In genomic region chr14:117012969-117013368, GRCm38 (mm10) we compare ENCODE assay signal across 19 mouse cellular contexts.
DNase-seq lines count a peak whose midpoint lies in the region; ATAC-seq lines count a peak whose summit lies in the region.
"Had no signal": no experiment of that assay in that cellular context is flagged by ENCODE, and none has a peak within 500 bp of the region (broad histone marks: within the 10 kb centered on the region; RNA-seq: fewer than 3 reads in every experiment).

No protein-coding gene starts in this region.

- ATAC-seq in neural tube, embryonic 12.5 days (ENCODE audit: low FRiP score, low read depth) = 0 out of 2 replicates have a peak, but pooled peaks have one; percentile 21
- ATAC-seq in forebrain, embryonic 15.5 days (replicated peaks) = peak; percentile 88
- ATAC-seq: inflammation-experienced regulatory T-cells, adult 6 months; midbrain, embryonic 15.5 days had no signal

- no peaks in the 10 kb centered on the region for H3K36me3 ChIP-seq in neural tube, embryonic 12.5 days
- no peaks in the 10 kb centered on the region for H3K36me3 ChIP-seq in forebrain, embryonic 15.5 days
- H3K36me3 ChIP-seq: liver, embryonic 15.5 days; midbrain, embryonic 15.5 days had no signal

- H3K4me2 ChIP-seq in neural tube, embryonic 12.5 days (replicated peaks) = no peak overlapping the region
- no peak overlapping the region for H3K4me2 ChIP-seq in forebrain, embryonic 15.5 days (replicated peaks)
- H3K4me2 ChIP-seq: liver, embryonic 15.5 days; midbrain, embryonic 15.5 days had no signal

- WGBS in neural tube, embryonic 12.5 days = 29% methylated on average over 1 of the region's 1 CpGs
- 40% methylated on average over 1 of the region's 1 CpGs for WGBS in forebrain, embryonic 15.5 days

- no peak overlapping the region for H3K27ac ChIP-seq in neural tube, embryonic 12.5 days
- H3K27ac ChIP-seq in forebrain, embryonic 15.5 days (replicated peaks) = peak overlapping the region; percentile 42
- H3K27ac ChIP-seq: liver, embryonic 15.5 days; midbrain, embryonic 15.5 days had no signal

- peak; percentile 41 for DNase-seq in heart, adult 11 months
- no peak for DNase-seq in heart, postnatal 4 days
- DNase-seq in neural tube, embryonic 10.5 days (ENCODE audit: extremely low spot score, low spot score) = no peak
- peak; percentile 4 to 8 for DNase-seq in layer of hippocampus, postnatal 36 days
- DNase-seq in adrenal gland, postnatal 4 days (ENCODE audit: low spot score in 2 of 2) = no peak
- no peak for DNase-seq in urinary bladder, postnatal 36 days (ENCODE audit: low spot score in 2 of 2)
- DNase-seq: adrenal gland, postnatal 10 days; cerebellum, postnatal 25 days; gastrocnemius, postnatal 14 days; kidney, adult 9 months; lung, postnatal 14 days; spleen, adult 18-20 months; thymus, adult 2 months had no signal

- no peaks in the 10 kb centered on the region for H3K4me1 ChIP-seq in neural tube, embryonic 12.5 days
- H3K4me1 ChIP-seq in forebrain, embryonic 15.5 days = peaks cover 8% of the 10 kb centered on the region; the same call in 1 of the 2 replicates
- H3K4me1 ChIP-seq: liver, embryonic 15.5 days; megakaryocyte, embryonic 14.5 days had no signal

- no peaks in the 10 kb centered on the region for H3K9me3 ChIP-seq in neural tube, embryonic 12.5 days
- no peaks in the 10 kb centered on the region for H3K9me3 ChIP-seq in forebrain, embryonic 15.5 days
- H3K9me3 ChIP-seq: liver, embryonic 15.5 days; midbrain, embryonic 15.5 days had no signal

- no peak overlapping the region for H3K4me3 ChIP-seq in neural tube, embryonic 12.5 days
- H3K4me3 ChIP-seq in forebrain, embryonic 15.5 days = no peak overlapping the region
- H3K4me3 ChIP-seq: liver, embryonic 15.5 days; megakaryocyte, embryonic 14.5 days; midbrain, embryonic 15.5 days had no signal

- H3K27me3 ChIP-seq in neural tube, embryonic 12.5 days (replicated peaks) = no peaks in the 10 kb centered on the region
- no peaks in the 10 kb centered on the region for H3K27me3 ChIP-seq in forebrain, embryonic 15.5 days
- H3K27me3 ChIP-seq: liver, embryonic 15.5 days; megakaryocyte, embryonic 14.5 days; midbrain, embryonic 15.5 days had no signal

- H3K9ac ChIP-seq in neural tube, embryonic 12.5 days = no peak overlapping the region
- H3K9ac ChIP-seq in forebrain, embryonic 15.5 days (replicated peaks) = no peak overlapping the region
- H3K9ac ChIP-seq: liver, embryonic 15.5 days; midbrain, embryonic 15.5 days had no signal

Comparison
In these comparisons a context has a peak if more than half of its experiments do, and no peak if none do; other contexts are left out.
1. DNase-seq: peak in heart, adult 11 months (single experiment) and layer of hippocampus, postnatal 36 days (2 of 2); none in heart, postnatal 4 days (single experiment), neural tube, embryonic 10.5 days (single experiment), adrenal gland, postnatal 4 days (0 of 2) and urinary bladder, postnatal 36 days (0 of 2).